Mouse (Mus musculus) liver, embryonic 15.5 days (tissue): ENCODE measurements around the gene Bcl2l14. TPM values are rescaled to one million over a fixed set of nuclear protein-coding genes. Genes with fewer than 3 reads are reported as not detected.

ENCODE experiments used
- ATAC-seq: fragments of 200-750 bp; cut with Nextera tagmentation; 2 replicates; pipeline ENCODE4 v1.8.0; 2017; ENCODE audit warnings: moderate number of reproducible peaks, mild to moderate bottlenecking, moderate library complexity; ENCODE audit not compliant: insufficient read depth
- H3K27ac ChIP-seq: fragments of 300-500 bp; sonication (generic); replicated peaks from 2 replicates; pipeline ENCODE4 v1.5.1; 2015; ENCODE audit warnings: mild to moderate bottlenecking, inconsistent platforms
- H3K27me3 ChIP-seq: fragments of 300-500 bp; sonication (generic); 2 replicates; pipeline ENCODE4 v1.6.1; 2015; ENCODE audit warnings: mild to moderate bottlenecking, inconsistent platforms
- H3K36me3 ChIP-seq: fragments of 300-500 bp; sonication (generic); replicated peaks from 2 replicates; pipeline ENCODE4 v1.6.1; 2015; ENCODE audit warnings: moderate library complexity, mild to moderate bottlenecking, inconsistent platforms
- H3K4me1 ChIP-seq: fragments of 300-500 bp; sonication (generic); replicated peaks from 2 replicates; pipeline ENCODE4 v1.6.1; 2015; ENCODE audit warnings: inconsistent platforms
- H3K4me2 ChIP-seq: fragments of 300-500 bp; sonication (generic); 2 replicates; pipeline ENCODE4 v1.6.1; 2015; ENCODE audit warnings: moderate library complexity, mild to moderate bottlenecking, inconsistent platforms
- H3K4me3 ChIP-seq: fragments of 300-500 bp; sonication (generic); replicated peaks from 2 replicates; pipeline ENCODE4 v1.5.1; 2015; ENCODE audit warnings: mild to moderate bottlenecking, inconsistent platforms
- H3K9ac ChIP-seq: fragments of 300-500 bp; sonication (generic); 2 replicates; pipeline ENCODE4 v1.6.1; 2015; ENCODE audit warnings: moderate library complexity, mild to moderate bottlenecking, inconsistent platforms
- H3K9me3 ChIP-seq: fragments of 300-500 bp; sonication (generic); replicated peaks from 2 replicates; pipeline ENCODE4 v1.6.1; 2016; ENCODE audit warnings: inconsistent platforms
- whole genome bisulfite sequencing: fragments of 180-500 bp; shearing (Covaris S2); methylation state at CpG from one replicate; pipeline ENCODE4 v1.1.7; 2015; ENCODE audit warnings: mixed read lengths; ENCODE audit not compliant: insufficient replicate concordance; 5-methylcytosine and 5-hydroxymethylcytosine counted together
- polyA plus RNA-seq: library from polyadenylated mRNA; unstranded; fragments of >200 nt; fragmentation: Nextera tagmentation; extraction: Ambion mirVana; gene quantifications from 2 replicates; pipeline ENCODE4 v1.2.1, GENCODE M21; 2015

Bcl2l14 gene
- polyA plus RNA-seq, 1 experiment from 2014 or later = 0.14 TPM

DNA sequence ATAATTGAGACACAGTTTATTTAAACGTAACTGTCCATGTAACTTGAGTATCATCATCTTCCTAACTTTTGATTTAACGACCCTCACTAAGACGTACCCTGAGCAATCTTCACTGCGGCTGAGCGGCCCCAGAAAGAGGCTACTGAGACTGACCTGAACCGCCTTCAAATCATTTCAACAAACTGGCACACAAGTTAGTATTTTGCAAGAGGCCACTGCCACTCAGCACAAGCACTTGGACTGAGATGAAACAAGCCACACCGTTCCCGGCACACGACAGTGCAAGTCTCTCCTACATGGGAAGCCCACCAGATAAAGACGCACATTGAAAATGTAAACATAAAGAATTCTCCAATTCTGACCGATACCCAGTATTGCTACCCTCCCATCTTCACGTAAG is 52.3 kb downstream of the Bcl2l14 start:
- 88% methylated on average over 12 of the region's 12 CpGs for WGBS
- Histone ChIP-seq H3K27me3 (no peaks in the 10 kb centered on the region), H3K4me1 (0 out of 2 replicates have a peak, but pooled peaks cover 4% of the 10 kb centered on the region), H3K4me2 (no peak overlapping the region), H3K36me3 (peaks cover 52% of the 10 kb centered on the region), H3K27ac (no peak overlapping the region), H3K4me3 (no peak overlapping the region), H3K9ac (no peak overlapping the region), H3K9me3 (no peaks in the 10 kb centered on the region)
- ATAC-seq = no peak

GRCm38 (mm10) chr6:134449958-134450357 is 53.8 kb downstream of the Bcl2l14 start:
- no peak overlapping the region for H3K27ac ChIP-seq
- no peaks in the 10 kb centered on the region for H3K27me3 ChIP-seq
- WGBS = 81% methylated on average over 11 of the region's 11 CpGs
- no peak overlapping the region for H3K4me3 ChIP-seq
- no peaks in the 10 kb centered on the region for H3K9me3 ChIP-seq
- no peak overlapping the region for H3K4me2 ChIP-seq
- H3K36me3 ChIP-seq = peaks cover 64% of the 10 kb centered on the region
- no peak overlapping the region for H3K9ac ChIP-seq
- no peak for ATAC-seq
- H3K4me1 ChIP-seq = no peaks in the 10 kb centered on the region

GRCm38 (mm10) chr6:134450661-134451119 is 54.6 kb downstream of the Bcl2l14 start:
- ATAC-seq = no peak
- WGBS = 72% methylated on average over 14 of the region's 14 CpGs
- H3K36me3 ChIP-seq = peaks cover 66% of the 10 kb centered on the region
- no peaks in the 10 kb centered on the region for H3K9me3 ChIP-seq
- H3K27me3 ChIP-seq = no peaks in the 10 kb centered on the region
- no peak overlapping the region for H3K9ac ChIP-seq
- no peak overlapping the region for H3K4me2 ChIP-seq
- H3K27ac ChIP-seq = no peak overlapping the region
- no peaks in the 10 kb centered on the region for H3K4me1 ChIP-seq
- no peak overlapping the region for H3K4me3 ChIP-seq

DNA sequence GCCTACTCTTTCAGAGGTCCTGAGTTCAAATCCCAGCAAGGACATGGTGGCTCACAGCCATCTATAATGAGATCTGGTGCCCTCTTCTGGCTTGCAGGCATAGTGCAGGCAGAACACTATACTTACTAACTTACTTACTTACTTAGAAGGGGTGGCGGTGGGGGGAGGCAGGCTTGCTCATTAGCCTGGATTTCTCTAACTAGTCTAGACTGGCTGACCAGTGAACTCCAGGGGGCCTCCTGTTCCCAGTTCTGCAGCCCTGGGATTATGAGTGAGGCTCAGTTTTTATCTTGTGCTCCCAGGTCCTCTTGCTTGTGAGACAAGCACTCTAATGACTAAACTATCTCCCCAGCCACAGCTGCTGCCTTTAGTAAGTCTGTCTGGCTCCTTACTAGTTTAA is 58.0 kb downstream of the Bcl2l14 start:
- Histone ChIP-seq H3K4me3 (no peak overlapping the region), H3K27ac (no peak overlapping the region), H3K27me3 (no peaks in the 10 kb centered on the region), H3K36me3 (peaks cover 88% of the 10 kb centered on the region), H3K4me2 (no peak overlapping the region), H3K9me3 (no peaks in the 10 kb centered on the region), H3K9ac (no peak overlapping the region), H3K4me1 (no peaks in the 10 kb centered on the region)
- ATAC-seq = peak; percentile 64
- WGBS = 90% methylated on average over 1 of the region's 1 CpGs

DNA sequence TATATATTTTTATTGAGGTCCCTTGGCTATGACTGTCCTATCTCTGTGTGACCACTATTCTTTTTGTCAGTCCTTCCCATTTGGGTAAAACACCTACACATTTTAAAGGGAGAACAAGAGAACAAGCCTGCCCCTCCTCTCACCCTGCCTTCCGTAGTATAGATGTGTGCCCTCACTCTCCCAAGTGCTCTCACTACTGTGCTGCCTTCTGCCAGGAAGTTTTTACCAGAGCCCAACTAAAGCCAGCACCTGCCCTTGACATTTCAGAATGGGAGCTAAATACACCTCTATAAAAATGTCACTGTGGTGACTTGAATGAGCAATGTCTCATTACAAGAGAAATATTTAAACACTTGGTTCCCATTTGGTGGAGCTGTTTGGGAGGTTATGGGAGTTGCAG is 62.3 kb downstream of the Bcl2l14 start:
- Histone ChIP-seq H3K9ac (no peak overlapping the region), H3K4me1 (no peaks in the 10 kb centered on the region), H3K9me3 (no peaks in the 10 kb centered on the region), H3K4me2 (no peak overlapping the region), H3K4me3 (no peak overlapping the region), H3K27ac (no peak overlapping the region), H3K27me3 (no peaks in the 10 kb centered on the region), H3K36me3 (peaks cover 79% of the 10 kb centered on the region)
- ATAC-seq = no peak
- WGBS = 77% methylated on average over 1 of the region's 1 CpGs

GRCm38 (mm10) chr6:134461175-134461574 is 65.1 kb downstream of the Bcl2l14 start:
- Histone ChIP-seq H3K9me3 (no peaks in the 10 kb centered on the region), H3K27ac (no peak overlapping the region), H3K27me3 (no peaks in the 10 kb centered on the region), H3K36me3 (peaks cover 71% of the 10 kb centered on the region), H3K4me2 (no peak overlapping the region), H3K4me3 (no peak overlapping the region), H3K9ac (no peak overlapping the region), H3K4me1 (no peaks in the 10 kb centered on the region)
- no peak for ATAC-seq
- WGBS = 79% methylated on average over 6 of the region's 6 CpGs

DNA sequence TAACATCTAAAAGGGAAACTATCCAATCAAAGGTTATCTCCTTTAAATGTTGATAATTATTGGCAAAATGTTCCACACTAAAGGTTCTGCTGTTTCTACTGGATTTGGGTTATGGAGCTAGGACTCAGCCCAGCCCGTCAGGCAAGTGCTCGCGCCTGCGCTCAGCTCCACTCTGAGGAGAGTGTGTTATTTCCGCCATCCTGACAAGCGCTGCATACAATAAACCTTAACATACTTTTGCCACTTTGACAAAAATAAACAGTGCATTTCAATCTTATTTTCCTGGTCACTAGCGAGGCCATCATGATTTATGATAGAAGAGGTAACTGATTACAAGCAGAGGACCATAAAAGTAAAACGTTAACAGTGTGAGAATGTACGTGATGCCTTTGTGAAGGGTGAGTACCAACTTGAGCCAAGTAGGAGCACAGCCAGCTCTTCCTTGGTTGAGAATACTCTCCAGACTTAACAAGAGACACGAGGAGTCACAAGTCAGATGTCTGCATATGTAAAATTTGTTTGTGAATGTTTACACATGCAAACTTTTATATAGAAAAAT is 70.6 kb downstream of the Bcl2l14 start:
- WGBS = 86% methylated on average over 10 of the region's 10 CpGs
- ATAC-seq = no peak
- peaks cover 46% of the 10 kb centered on the region for H3K36me3 ChIP-seq

GRCm38 (mm10) chr6:134469297-134469696 is 73.2 kb downstream of the Bcl2l14 start:
- Histone ChIP-seq H3K27me3 (no peaks in the 10 kb centered on the region), H3K36me3 (peaks cover 36% of the 10 kb centered on the region), H3K9me3 (no peaks in the 10 kb centered on the region), H3K9ac (no peak overlapping the region), H3K4me2 (no peak overlapping the region), H3K4me1 (peaks cover 8% of the 10 kb centered on the region), H3K4me3 (no peak overlapping the region), H3K27ac (no peak overlapping the region)
- ATAC-seq = no peak
- WGBS = 83% methylated on average over 2 of the region's 2 CpGs

More for the DNA sequence above, 70.6 kb downstream of the Bcl2l14 start:
- Histone ChIP-seq H3K9ac (no peak overlapping the region), H3K4me1 (peaks cover 8% of the 10 kb centered on the region), H3K9me3 (no peaks in the 10 kb centered on the region), H3K27ac (no peak overlapping the region), H3K4me2 (no peak overlapping the region), H3K27me3 (no peaks in the 10 kb centered on the region), H3K4me3 (no peak overlapping the region)

DNA sequence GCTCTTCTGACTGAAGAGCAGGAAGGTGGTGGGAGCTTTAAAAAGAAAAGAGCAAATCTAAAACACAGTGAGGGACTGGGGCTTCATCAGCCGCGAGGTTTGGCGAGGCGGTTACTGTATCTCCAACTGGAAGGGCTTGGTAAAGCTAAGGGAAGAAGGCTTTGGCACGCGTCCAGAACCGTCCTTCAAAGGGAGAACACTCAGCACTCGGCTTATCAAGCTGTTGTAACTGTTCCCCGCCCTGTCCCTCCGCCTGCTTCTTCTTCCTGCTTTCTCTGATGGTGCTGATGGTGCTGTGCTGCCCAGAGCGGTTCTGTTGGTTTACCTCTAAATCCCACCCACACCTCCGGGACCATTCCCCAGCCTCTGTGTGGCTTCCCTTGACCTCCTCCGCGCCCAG is 74.7 kb downstream of the Bcl2l14 start:
- Histone ChIP-seq H3K36me3 (peaks cover 25% of the 10 kb centered on the region), H3K27ac (no peak overlapping the region), H3K4me3 (no peak overlapping the region), H3K4me1 (peaks cover 8% of the 10 kb centered on the region), H3K27me3 (no peaks in the 10 kb centered on the region), H3K9me3 (no peaks in the 10 kb centered on the region), H3K9ac (no peak overlapping the region), H3K4me2 (peak overlapping the region; percentile 37; the same call in 1 of the 2 replicates)
- peak; percentile 72 for ATAC-seq
- WGBS = 34% methylated on average over 14 of the region's 14 CpGs

DNA sequence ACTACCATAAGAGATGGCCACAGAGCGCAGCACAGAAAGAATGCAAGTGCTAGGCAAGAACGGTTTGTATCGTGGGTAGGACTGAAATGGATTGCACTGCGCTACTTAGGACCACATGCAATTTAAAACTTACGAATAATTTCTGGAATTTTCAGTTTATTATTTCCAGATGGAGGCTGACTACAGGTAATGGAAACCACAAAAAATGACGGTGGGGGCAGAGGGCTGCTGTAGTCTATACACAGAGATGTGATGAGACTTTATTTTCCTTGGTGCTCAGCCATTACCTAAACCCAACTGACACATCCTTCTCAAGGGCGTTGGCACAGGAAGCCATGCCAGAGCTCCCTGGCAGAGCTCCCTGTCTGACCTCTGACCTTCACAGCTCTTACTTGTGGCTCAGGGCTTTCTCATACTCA is 77.0 kb downstream of the Bcl2l14 start:
- H3K9me3 ChIP-seq = no peaks in the 10 kb centered on the region
- WGBS = 81% methylated on average over 7 of the region's 7 CpGs
- H3K27ac ChIP-seq = no peak overlapping the region

GRCm38 (mm10) chr6:134479481-134479880 is 83.4 kb downstream of the Bcl2l14 start:
- H3K4me1 ChIP-seq = no peaks in the 10 kb centered on the region
- H3K4me3 ChIP-seq = no peak overlapping the region
- H3K27ac ChIP-seq = no peak overlapping the region
- H3K27me3 ChIP-seq = no peaks in the 10 kb centered on the region
- H3K9ac ChIP-seq = no peak overlapping the region
- no peak overlapping the region for H3K4me2 ChIP-seq
- peaks cover 47% of the 10 kb centered on the region for H3K36me3 ChIP-seq
- no peaks in the 10 kb centered on the region for H3K9me3 ChIP-seq
- ATAC-seq = no peak
- 85% methylated on average over 10 of the region's 10 CpGs for WGBS

More for the DNA sequence above, 77.0 kb downstream of the Bcl2l14 start:
- no peak overlapping the region for H3K9ac ChIP-seq
- ATAC-seq = no peak
- H3K27me3 ChIP-seq = no peaks in the 10 kb centered on the region
- no peak overlapping the region for H3K4me2 ChIP-seq
- H3K4me3 ChIP-seq = no peak overlapping the region
- peaks cover 8% of the 10 kb centered on the region for H3K4me1 ChIP-seq
- H3K36me3 ChIP-seq = peaks cover 28% of the 10 kb centered on the region

DNA sequence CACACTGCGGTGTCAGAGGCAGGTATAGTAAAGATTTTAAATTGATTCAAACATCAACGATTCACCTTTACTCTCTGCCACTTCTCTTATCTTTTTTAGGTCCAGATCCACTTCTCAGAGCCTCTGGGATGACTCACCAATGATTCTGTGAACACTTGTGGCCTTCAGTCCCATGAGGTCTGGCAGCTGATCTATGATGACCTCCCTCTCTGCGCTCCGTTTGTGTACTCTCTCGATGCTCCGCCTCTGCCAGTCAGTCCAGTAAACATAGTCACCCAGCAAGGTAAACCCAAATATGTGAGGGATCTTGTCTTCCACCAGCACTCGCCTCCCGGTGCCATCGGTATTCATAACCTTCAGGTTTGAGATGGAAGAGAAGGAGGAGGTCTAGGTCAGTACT is 90.2 kb downstream of the Bcl2l14 start:
- no peak for ATAC-seq
- Histone ChIP-seq H3K9me3 (no peaks in the 10 kb centered on the region), H3K4me2 (no peak overlapping the region), H3K27me3 (no peaks in the 10 kb centered on the region), H3K27ac (no peak overlapping the region), H3K4me3 (no peak overlapping the region), H3K36me3 (peaks cover 20% of the 10 kb centered on the region), H3K4me1 (no peaks in the 10 kb centered on the region), H3K9ac (no peak overlapping the region)
- WGBS = 72% methylated on average over 9 of the region's 9 CpGs
